Mouse (Mus musculus): ENCODE measurements around the gene Gm9970.
"Not testable (repeated sequence)": the region's sequence is repeated elsewhere in the genome, so short reads cannot be mapped to it uniquely, and the experiment has no call there.

Gene Gm9970

GRCm38 (mm10) chr5:31222696-31223095 is 18.3 kb downstream of the Gm9970 start:
- no peak for DNase-seq (ENCODE audit: low spot score)

GRCm38 (mm10) chr5:31221304-31221945 is 19.6 kb downstream of the Gm9970 start:
- DNase-seq (ENCODE audit: low spot score) = no peak

GRCm38 (mm10) chr5:31220448-31221303 is 20.4 kb downstream of the Gm9970 start, which contains the start of gene Ppm1g:
Ppm1g (minus strand) TSS chr5:31220687.
- DNase-seq (ENCODE audit: low spot score) = peak; percentile 99

DNA sequence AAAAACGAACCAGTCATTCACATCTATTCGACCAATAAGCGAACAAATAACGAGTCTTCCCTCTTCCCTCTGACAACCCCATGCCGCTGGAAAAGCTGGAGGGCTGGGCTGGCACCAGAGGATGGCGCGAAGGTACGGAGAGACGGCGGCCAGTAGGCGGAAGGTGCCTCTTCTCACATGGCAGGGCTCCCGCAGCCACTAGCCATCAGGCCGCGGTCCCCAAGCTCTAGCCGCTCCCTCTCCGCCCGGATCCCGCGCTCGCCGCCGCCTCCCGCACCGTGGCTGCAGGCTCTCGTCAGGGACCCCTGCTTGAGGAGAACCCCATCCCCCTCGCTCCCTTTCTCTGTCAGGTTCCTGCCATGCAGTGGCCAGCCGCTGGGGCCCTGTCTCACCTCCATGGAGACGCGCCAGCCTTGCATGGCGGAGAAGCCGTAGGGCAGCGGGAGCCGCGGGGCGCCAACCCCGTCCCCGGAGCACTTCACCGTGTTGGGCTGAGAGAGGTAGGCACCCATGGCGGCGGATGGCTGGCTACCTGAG is 21.1 kb downstream of the Gm9970 start:
- no peak for DNase-seq (ENCODE audit: low spot score)

DNA sequence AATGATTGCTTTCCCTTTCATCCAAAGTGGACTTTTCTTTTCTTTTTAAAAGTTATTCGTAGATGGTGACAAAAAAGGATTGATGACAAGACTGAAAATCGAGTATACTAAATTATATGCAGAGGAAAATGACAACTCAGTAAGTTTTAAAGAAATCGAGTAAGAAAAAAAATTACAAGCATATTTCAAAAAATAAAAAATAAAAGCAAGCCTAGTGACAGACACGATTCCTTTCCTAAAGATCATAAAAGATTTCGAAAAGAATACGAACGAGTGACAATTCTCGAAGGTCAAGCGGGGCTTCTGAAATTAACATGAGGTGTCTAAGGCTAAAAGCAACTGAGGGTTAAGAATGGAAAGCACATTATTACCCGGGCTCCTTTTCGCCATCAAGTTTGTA is 21.6 kb downstream of the Gm9970 start:
- DNase-seq (ENCODE audit: low spot score) = no peak

- no peak for DNase-seq (ENCODE audit: low spot score)
Measured at GRCm38 (mm10) chr5:31219070-31219469, 22.0 kb downstream of the Gm9970 start.

DNA sequence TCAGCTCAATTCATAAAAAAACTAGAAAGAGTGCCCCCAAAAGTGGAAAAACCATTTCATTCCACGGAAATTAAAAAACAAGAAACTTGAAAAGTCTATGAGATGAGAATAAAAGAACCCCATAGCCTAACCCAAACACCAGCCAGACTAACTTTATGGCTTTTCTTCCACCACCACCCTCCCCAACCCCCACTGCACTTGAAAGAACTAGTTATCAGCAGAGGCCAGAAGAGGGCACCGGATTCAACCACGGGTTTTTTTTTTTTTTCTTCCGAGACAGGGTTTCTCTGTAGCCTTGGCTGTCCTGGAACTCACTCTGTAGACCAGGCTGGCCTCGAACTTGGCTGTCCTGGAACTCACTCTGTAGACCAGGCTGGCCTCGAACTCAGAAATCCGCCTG is 22.7 kb downstream of the Gm9970 start:
- DNase-seq (ENCODE audit: low spot score) = no peak

DNA sequence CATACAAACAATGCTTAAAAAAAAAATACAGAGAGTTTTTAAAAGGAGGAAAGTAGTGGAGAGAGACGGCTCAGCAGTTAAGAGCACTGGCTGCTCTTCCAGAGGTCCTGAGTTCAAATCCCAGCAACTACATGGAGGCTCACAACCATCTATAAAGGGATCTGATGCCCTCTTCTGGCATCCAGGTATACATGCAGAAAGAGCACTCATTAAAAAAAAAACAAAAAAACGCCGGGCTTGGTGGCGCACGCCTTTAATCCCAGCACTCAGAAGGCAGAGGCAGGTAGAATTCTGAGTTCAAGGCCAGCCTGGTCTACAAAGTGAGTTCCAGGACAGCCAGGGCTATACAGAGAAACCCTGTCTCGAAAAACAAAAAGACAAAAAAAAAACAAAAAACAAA is 24.5 kb downstream of the Gm9970 start:
- not testable (repeated sequence) for DNase-seq (ENCODE audit: low spot score)

GRCm38 (mm10) chr5:31204421-31204820 is 36.6 kb downstream of the Gm9970 start:
- DNase-seq (ENCODE audit: low spot score) = no peak

DNA sequence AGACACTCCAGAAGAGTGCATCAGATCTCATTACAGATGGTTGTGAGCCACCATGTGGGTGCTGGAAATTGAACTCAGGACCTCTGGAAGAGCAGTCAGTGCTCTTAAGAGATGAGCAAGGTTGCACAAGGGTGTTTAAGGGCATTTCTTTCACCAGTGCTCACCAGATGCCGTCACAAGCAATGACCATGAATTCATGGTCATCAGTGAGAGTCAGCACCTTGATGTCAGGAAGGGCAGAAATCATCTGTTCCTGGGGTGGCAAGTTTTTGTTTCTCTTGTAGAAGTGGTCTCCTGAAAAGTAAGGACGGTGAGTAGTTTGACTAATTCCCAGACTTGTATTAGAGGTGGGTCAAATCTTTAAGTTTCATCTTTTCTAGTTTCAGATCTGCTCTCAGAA is 37.2 kb downstream of the Gm9970 start:
- DNase-seq (ENCODE audit: low spot score) = no peak

GRCm38 (mm10) chr5:31202933-31203332 is 38.1 kb downstream of the Gm9970 start:
- DNase-seq (ENCODE audit: low spot score) = no peak

DNA sequence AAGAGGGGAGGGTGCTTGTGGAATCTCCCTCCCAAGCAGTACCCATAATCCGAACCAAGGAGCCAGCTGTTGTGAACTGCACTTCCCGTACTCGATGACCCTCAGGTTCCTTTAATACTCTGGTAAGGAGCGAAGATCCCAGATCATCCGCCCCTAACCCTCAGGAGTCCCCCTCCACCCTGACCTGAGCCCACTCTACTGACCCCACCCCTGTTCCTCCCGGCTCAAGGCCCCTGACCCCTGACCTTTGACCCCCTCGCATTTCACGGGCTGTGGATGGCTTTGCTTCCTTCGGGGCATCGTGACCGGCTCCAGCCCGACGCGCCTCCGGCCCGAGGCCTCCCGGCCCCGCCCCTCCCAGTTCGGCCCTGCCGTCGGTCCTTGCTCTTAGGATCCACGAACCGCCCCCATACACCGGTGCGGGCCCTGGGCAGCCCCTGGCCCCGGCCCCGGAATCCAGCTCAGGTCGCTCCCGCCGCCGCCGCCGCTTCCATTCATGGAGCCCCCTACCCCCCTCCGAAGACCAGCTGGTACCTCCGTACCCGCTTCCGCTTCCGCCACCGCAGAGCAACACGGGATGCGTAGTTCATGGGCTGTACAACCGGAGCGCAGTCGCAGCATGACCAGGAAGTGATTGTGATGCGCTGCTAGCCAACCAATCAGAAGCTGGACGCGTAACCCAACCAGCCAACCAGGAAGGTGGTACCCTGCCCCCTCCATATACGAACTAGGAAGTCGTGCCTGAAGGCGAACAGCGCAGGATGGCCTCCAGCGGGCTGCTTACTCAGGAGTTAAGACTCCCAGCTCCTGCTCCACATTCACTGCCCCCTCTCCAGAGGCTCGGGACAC is 39.1 kb downstream of the Gm9970 start, which contains the start of gene Zfp513:
Zfp513 (minus strand) TSS at position 562 of the 849 bp plus-strand sequence.
- DNase-seq (ENCODE audit: low spot score) = peak; percentile 84

- no peak for DNase-seq (ENCODE audit: low spot score)
Measured at GRCm38 (mm10) chr5:31201042-31201741, 39.8 kb downstream of the Gm9970 start.

DNA sequence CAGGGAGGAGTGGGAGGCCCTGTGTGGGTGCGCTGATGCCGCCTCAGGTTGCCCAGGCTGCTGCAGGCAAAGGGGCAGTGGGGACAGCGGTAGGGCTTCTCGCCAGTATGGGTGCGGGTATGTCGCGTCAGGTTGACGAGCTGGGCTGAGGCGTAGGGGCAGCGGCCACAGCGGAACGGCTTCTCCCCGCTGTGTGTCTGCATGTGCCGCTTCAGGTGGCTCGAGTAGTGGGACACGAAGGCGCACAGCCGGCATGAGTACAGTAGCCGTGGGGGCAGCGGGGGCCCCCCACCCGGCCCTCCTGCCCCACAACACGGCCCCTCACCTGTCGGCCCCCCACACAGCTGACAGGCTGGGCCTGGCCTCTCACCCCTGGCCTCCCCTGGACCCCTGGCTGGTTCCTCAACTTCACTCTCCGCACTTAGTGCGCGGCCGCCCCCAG is 40.7 kb downstream of the Gm9970 start:
- DNase-seq (ENCODE audit: low spot score) = no peak

GRCm38 (mm10) chr5:31199893-31200292 is 41.1 kb downstream of the Gm9970 start:
- no peak for DNase-seq (ENCODE audit: low spot score)

DNA sequence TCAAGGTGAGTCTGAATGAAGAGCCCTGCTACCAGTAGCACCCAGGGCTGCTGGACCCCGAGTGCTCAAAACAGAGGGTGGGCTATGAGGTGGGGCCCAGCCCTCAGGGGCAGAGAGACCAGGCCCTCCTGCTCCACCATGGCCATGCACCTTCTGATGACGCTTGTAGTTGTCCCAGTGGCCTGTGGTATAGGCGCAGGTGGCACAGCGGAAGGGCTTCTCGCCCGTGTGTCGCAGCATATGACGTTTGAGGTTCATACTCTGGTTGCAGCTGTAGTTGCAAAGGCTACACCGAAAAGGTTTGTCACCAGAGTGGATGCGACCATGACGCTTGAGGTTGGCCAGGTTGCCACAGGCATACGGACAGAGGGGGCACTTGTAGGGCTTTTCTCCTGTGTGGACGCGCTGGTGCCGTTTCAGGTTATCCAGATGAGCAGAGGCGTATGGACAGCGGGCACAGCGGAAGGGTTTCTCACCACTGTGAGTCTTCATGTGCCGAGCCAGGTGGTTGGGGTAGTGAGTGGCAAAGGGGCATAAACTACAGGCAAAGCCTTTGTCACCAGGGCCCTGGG is 41.6 kb downstream of the Gm9970 start:
- DNase-seq (ENCODE audit: low spot score) = no peak

DNA sequence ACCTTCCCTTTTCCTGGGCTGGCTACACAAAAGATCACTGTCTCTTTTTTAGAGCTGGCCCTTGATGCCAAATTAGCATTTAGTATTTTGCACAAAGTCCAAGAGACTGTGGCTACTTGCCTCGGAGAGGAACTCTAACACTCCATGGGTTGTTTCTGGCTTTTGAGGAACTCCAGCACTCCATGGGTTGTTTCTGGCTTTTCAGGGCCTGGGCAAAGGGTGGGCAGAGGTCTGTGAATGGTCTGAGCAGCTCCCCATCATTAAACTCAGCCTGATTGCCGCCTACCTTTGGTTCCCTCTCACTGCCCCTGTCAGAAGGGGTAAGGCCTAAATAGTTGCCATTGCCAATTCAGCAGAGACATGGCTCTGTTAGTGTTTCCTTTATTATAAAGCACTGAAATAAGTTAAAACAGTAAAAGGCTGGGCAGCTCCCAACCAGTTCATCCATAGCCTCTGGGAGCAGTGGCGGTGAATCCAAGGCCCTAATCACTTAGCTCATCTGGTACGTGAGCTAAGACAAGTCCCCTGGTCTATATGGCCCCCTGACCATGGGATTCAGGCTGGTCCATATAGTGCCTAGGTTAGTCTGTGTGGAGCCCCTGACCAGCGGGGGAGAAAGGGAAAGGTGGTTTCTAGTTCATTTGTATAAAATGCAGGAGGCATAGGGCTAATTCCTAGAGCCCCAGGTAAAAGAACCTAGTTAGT is 42.3 kb downstream of the Gm9970 start:
- DNase-seq (ENCODE audit: low spot score) = no peak

DNA sequence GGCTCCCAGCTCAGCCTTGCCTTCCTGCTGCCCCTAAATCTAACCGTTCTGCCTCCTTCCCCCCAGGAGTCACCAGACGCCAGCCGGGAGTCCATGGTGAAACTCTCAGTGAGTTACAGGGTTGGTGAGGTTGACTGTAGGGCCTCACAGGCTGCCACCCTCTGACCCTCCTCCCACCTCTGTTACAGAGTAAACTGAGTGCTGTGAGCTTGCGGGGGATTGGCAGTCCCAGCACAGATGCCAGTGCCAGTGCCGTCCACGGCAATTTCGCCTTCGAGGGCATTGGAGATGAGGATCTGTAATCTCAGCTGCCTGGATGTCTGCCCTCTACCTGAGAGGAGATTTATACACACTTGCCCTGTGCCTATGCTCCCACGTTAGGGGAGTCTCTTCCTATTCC is 42.9 kb downstream of the Gm9970 start:
- DNase-seq (ENCODE audit: low spot score) = no peak

DNA sequence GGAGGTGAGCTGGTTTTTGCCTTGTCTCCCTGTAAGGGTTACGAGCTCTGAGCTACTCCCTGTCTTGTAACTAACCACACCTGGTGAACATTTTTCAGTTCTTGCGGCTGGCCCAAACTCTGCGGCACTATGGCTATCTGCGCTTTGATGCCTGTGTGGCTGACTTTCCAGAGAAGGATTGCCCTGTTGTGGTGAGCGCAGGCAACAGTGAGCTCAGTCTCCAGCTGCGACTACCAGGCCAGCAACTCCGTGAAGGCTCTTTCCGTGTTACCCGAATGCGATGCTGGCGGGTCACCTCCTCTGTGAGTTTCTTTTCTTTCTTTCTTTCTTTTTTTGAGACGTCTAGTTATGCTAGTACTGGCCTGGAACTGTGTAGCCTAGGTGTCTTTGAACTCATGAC is 44.0 kb downstream of the Gm9970 start:
- DNase-seq (ENCODE audit: low spot score) = no peak

DNA sequence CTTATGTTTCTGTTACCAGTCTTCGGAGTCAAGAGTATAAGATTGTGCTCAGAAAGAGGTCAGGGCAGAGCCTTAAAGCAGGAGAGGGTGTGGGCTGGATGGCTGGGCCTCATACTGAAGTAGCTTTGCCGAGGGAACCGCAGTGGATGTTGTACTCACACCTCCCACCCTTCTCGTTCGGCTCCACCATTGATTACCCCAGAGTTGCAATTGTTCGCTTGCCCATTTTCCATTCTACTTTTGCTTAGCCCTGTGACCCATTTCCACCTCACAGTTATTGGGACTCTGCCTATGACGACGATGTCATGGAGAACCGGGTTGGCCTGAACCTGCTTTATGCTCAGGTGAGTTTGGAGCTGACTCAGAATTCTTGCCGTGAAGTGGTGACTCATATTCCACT is 44.8 kb downstream of the Gm9970 start:
- no peak for DNase-seq (ENCODE audit: low spot score)
